Mouse (Mus musculus): ENCODE results near the gene Armc9. TPM values are rescaled to one million over a fixed set of nuclear protein-coding genes. Genes with fewer than 3 reads are reported as not detected.

The Armc9 gene
- polyA plus RNA-seq, 1 experiment, result 0.81 TPM

- Histone ChIP-seq H3K9me3 (ENCODE audit: control insufficient read depth, low read length) (no peaks in the 10 kb centered on the region), H3K36me3 (ENCODE audit: control insufficient read depth) (no peaks in the 10 kb centered on the region), H3K4me1 (ENCODE audit: control insufficient read depth) (peaks cover 24% of the 10 kb centered on the region), H3K4me3 (replicated peaks) (no peak overlapping the region), H3K27me3 (ENCODE audit: control insufficient read depth) (no peaks in the 10 kb centered on the region)
- no peak for TF ChIP-seq TAL1 (IDR thresholded peaks at IDR 0.05; ENCODE audit: low read length)
- TF ChIP-seq GATA1 (IDR thresholded peaks at IDR 0.05; ENCODE audit: low read length), result no peak
Measured at GRCm38 (mm10) chr1:86320822-86321413, 166.3 kb downstream of the Armc9 start.

Other genes starting within 250 kb of the Armc9 start
- gene 4933407L21Rik, start 226.3 kb upstream of the Armc9 start, polyA plus RNA-seq (2012), result not detected in 2 replicates
- 0.03 TPM in 1 of 2 replicates, not detected in the other for gene Gpr55, start 193.8 kb upstream of the Armc9 start, polyA plus RNA-seq (2012)
- gene Spata3, start 138.0 kb upstream of the Armc9 start, polyA plus RNA-seq (2012), result not detected in 2 replicates
- gene 2810459M11Rik, start 108.9 kb upstream of the Armc9 start, polyA plus RNA-seq (2012), result 0.03 and 0.04 TPM in 2 replicates
- gene Psmd1, start 90.4 kb upstream of the Armc9 start, polyA plus RNA-seq (2012), result 3.4 and 3.8 TPM in 2 replicates
- gene Htr2b, start 42.8 kb upstream of the Armc9 start, polyA plus RNA-seq (2012), result not detected in 2 replicates
- gene Gm21972, start 21.1 kb upstream of the Armc9 start, polyA plus RNA-seq (2012), result 1.7 and 2.3 TPM in 2 replicates
- gene B3gnt7, start 148.1 kb downstream of the Armc9 start, polyA plus RNA-seq (2012), result 0.03 and 0.05 TPM in 2 replicates
- gene Ncl, start 204.6 kb downstream of the Armc9 start, polyA plus RNA-seq (2012), result 62.6 and 76.8 TPM in 2 replicates